Mouse (Mus musculus): ENCODE measurements around the gene P2rx4.
"Not testable (repeated sequence)": the region's sequence is repeated elsewhere in the genome, so short reads cannot be mapped to it uniquely, and the experiment has no call there.

P2rx4 gene

DNA sequence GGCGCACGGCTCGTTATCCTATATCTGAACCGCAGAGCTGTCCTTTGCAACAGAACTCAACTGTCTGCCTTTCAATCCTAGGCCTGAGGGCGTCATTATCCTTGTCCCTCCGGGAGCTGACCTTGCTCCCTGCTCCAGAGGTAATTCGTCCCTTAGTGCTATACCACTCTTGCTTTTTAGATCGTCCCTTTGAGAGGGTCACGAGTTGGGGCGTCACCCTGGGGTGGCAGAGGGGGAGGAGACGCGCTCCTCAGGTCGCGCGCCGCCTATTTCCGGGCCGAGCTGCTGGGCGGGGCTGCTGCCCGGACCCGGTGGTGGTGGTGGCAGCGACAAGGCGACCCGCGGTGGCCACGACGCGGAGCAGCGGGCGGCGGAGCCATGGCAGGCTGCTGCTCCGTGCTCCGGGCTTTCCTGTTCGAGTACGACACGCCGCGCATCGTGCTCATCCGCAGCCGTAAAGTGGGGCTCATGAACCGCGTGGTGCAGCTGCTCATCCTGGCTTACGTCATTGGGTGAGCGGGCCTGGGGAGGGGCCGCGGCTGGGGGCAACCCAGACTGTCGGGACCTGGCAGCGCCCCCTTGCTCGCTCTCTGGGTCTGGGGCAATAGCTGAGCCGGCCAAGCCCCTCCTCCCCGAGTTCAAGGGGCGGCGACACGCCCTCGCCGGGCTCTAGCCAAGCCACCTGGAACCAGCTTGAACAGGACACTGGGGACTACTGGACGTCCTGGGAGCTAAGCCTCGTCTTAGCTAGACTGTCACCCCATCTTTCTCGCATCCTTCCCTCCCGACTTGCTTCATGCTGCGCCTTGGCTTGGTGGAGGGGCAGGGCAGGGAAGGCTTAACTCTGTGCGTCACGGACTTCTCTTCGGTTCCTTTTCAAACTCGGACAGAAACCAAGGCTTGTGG lies at the start of gene P2rx4:
P2rx4 (plus strand) TSS at position 269 of the 906 bp plus-strand sequence.
- DNase-seq (ENCODE audit: low spot score): peak; percentile 65

- DNase-seq (ENCODE audit: low spot score): no peak
Observed at GRCm38 (mm10) chr5:122662501-122662900, 44.8 kb upstream of the P2rx4 start.

- DNase-seq (ENCODE audit: low spot score): no peak
Observed at GRCm38 (mm10) chr5:122665036-122665435, 42.3 kb upstream of the P2rx4 start.

- no peak for DNase-seq (ENCODE audit: low spot score)
Observed at GRCm38 (mm10) chr5:122668981-122669897, 38.1 kb upstream of the P2rx4 start.

- not testable (repeated sequence) for DNase-seq (ENCODE audit: low spot score)
Observed at GRCm38 (mm10) chr5:122671641-122672040, 35.7 kb upstream of the P2rx4 start.

DNA sequence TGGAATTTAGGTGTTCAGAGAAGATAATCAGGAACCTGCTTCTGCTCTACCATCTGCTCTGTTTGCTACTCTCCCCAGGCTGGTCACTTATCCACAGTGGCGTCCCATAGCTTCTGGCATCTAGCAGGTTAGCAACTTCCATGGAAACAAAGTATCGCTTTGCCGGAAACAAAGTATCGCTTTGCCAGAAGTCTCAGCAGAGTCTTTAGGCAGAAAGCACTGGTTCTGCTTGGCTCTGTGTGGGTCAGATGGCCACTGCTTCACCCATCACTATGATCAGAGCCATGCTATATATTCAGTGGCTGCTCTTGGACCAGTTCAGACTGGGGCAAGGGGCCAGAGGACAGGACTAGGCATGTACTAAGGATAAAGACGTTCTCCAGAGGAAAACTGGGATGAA lies 35.0 kb upstream of the P2rx4 start:
- DNase-seq (ENCODE audit: low spot score): no peak

DNA sequence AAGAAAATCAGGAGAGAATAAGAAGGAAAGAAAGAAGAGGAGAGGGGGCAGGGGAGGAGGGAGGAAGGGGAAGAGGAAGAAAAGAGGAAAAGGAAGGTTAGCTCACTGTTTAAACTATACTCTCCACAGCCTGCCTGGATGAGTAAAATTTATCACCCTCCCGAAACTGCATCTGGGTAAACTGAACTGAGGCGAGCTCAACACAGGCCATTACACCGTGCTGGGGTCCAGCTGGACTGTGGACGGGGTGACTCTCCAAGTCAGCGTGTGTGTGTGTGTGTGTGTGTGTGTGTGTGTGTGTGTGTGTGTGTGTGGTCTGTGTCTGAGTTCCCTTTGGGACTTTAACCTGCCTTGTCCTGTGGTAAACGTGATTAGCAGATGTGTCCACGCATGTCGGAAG lies 31.3 kb upstream of the P2rx4 start:
- DNase-seq (ENCODE audit: low spot score): no peak

GRCm38 (mm10) chr5:122677983-122678382 lies 29.4 kb upstream of the P2rx4 start:
- no peak for DNase-seq (ENCODE audit: low spot score)

GRCm38 (mm10) chr5:122679881-122680280 lies 27.5 kb upstream of the P2rx4 start:
- DNase-seq (ENCODE audit: low spot score): no peak

DNA sequence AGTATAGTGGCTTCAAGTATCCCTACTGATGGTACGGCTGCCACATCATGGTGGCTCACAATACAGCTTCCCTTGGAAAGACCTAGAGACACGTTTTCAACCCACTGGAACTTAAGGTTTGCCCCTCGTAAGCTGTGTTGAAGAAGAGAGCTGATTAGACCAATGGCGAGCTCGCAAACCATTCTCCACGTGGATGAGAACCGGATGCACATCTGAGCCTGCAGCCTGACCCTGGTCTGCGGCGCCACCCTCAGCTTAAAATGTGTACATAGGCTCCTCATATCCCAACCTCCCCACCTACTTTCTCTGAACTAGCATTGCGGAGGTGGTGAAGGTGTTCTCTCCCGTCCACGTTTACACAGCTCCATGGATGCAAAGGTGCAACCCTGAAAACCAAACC lies 26.1 kb upstream of the P2rx4 start:
- no peak for DNase-seq (ENCODE audit: low spot score)

GRCm38 (mm10) chr5:122683926-122684325 lies 23.4 kb upstream of the P2rx4 start:
- DNase-seq (ENCODE audit: low spot score): no peak

DNA sequence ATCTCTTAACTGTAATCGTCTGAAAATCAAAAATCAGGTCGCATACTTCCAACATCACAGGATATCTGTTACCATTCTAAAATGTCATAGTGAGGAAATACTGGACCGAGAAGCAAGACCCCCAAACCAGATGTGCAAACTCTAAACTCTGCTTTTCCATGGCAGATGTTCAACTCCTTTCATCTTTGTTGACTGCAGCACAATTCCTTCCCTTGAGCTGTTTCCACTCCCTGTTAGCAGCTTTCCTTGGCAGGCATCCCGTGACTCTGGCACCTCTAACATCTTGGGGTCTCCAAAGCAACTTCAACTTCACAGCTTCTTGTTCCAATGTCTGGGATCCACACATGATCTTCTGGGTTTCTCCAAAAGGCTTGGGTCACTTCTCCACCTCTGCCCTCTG lies 20.0 kb upstream of the P2rx4 start:
- no peak for DNase-seq (ENCODE audit: low spot score)

DNA sequence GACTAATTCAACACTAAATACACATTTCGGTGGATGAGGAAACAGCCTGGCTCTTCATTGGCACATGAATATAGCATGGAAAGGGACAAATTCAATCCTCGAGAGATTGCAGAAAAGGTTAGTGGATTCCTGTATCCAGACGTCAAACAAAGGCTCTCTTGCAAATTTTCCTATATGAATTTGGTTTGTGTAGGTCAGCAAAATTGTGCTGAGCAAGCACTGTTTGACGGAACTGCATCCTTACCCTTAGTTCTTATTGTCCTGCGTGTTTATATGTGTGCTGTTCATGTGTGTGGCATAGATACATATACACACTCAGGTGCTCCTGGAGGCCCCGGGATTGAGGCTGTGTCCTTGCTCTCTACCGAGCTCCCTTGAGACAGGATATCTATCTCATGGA lies 18.2 kb upstream of the P2rx4 start:
- DNase-seq (ENCODE audit: low spot score): no peak

GRCm38 (mm10) chr5:122690486-122690885 lies 16.9 kb upstream of the P2rx4 start:
- no peak for DNase-seq (ENCODE audit: low spot score)

DNA sequence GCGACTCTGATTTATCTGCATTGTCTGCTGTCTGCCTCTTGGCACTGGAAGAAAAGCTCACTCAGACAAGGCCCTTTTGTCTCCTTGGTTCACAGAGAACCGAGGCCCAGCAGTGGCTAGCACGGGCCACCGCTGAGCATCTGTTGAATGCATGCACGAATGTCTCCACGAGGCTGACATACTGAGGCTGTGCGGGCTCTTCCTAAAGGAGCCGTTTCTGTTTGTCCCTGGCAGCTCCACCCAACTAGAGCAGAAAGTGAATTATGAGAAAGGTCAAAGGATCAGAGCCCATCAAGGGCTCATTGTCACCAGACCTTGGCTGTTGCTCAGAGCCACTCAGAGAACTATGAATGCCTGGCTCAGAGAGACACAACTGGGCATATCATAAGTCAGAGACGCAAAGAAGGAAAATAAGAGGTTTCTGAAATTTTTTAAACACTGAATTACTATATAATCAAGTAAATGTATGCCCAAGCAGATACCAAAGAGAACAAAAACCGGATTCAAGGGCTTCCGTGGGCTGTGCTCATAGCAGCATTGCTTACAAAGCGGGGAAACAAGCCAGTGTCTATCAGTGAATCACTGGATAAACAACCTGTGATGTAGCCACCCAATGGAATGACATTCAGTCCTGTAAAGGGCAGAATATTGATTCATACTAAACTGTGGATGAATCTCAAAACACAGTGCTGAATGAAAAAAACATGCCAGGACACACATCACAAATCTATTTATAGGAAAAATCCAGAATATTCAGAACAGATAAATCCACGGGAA lies 13.7 kb upstream of the P2rx4 start:
- DNase-seq (ENCODE audit: low spot score): no peak

- DNase-seq (ENCODE audit: low spot score): no peak
Observed at GRCm38 (mm10) chr5:122695516-122695915, 11.8 kb upstream of the P2rx4 start.

DNA sequence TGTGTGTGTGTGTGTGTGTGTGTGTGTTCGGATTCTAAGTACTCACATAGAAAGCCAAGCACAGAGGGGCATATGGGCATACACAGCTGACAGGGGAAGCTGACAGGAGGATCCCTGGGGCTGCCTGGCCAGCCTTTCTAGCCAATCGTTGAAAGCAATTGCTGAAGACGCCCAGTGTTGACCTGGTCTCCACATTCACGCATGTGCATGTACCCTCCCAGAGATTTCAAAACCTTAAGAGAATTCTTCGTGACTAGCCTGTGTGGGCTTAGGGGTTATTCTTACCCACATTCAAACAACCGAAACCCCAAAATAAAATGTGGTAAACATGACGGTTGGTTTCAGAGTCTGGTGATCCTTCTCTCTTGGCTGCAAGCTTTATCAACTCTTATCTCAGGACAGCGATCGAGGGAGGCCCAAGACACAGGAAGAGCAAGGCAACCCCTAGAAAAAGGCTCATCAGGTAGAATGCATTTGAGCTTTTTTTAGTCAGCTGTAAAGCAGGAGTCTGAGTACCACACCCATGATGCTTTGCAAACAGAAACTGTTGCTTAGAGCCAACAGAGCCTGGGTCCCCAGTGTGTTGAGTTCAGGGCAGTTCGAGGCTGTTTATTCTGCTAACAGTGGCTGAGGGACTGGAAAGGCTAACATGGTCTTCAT lies 9.2 kb upstream of the P2rx4 start:
- DNase-seq (ENCODE audit: low spot score): no peak

GRCm38 (mm10) chr5:122698701-122699060 lies 8.7 kb upstream of the P2rx4 start:
- no peak for DNase-seq (ENCODE audit: low spot score)

DNA sequence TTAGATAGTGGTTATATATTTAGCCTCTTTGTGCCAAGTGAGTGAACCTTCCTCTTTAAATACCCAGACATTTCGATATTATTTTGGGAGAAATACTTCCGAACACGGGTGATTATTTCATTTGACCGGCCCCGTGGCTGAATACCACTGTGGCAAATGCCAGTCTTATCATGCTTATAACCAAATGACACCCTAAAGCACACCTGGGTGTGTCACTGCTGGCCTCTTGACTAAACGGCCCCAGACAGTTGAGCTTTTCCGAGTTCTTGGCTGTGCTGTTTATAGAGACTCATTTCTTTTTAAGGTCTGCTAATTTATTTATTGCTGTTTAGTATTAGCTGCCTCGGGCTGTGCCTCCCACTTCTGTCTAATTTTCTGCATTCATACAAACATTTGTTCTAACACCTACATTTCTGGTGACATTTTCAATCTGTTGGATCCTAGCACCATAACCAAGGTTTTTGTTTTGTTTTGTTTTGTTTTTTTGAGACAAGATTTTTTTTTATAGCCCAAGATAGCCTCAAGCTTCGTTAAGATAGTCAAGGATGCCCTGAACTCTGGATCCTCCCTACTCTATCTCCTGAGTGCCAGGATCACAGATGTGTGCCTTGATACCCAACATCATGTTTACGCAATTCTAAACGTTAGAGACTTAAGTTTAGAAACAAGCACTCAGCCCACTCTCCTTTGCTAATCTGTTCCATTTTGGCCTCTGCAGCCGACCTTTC lies 7.1 kb upstream of the P2rx4 start:
- no peak for DNase-seq (ENCODE audit: low spot score)

GRCm38 (mm10) chr5:122700837-122701212 lies 6.5 kb upstream of the P2rx4 start:
- DNase-seq (ENCODE audit: low spot score): no peak

DNA sequence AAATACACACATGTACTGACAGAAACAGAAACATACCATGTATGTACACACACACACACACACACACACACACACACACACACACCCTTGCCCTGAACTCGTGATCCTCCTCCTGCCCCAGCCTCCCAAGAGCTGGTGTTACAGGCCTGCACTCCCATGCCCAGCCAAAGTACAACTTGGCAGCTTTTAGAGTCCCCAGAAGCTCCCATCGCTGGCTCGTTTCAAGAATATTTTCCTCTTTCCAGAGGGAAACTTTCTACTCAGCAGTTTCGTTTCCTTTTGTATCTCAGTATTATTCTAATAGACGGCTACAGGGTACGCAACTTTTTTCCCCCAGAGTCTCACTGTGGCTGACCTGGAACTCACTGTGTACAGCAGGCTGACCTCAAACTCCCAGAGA lies 5.2 kb upstream of the P2rx4 start:
- DNase-seq (ENCODE audit: low spot score): no peak

Measured in ovary, postnatal 14 days (tissue).